Mouse (Mus musculus) lung, adult 18-20 months (tissue): Measurements from ENCODE around the gene Rftn1.
A peak's percentile ranks its signal among the peaks of the same experiment; 100 is the strongest.

Experiments
- DNase-seq, 2 experiments: peaks; one replicate each; pipeline ENCODE4 v3.0.0; 2022; ENCODE audit warnings: mixed read lengths in 2 of 2

The Rftn1 gene

DNA sequence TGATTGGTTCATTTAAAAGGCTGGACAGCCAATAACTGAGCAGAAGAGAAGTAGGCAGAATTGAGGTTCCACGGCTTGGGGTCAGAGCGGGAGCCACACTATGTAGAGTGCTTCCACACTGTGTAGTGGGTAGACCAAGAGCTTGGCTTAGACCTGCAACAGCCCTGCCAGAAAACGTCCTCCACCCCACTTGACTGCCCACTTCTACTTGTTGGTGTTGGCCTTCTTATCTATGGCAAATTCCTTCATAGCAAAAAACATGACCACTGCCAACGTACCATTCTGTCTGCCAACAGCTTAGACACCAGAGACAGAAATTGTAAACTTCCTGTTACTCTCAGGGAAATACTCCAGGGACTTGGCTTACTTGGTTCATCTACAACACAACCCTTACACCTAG, 127.8 kb downstream of the Rftn1 start:
- peak; percentile 66 to 69 for DNase-seq

- DNase-seq: no peak
Observed at GRCm38 (mm10) chr17:50061446-50061845, 129.0 kb downstream of the Rftn1 start.

GRCm38 (mm10) chr17:50060220-50060619, 130.3 kb downstream of the Rftn1 start:
- no peak for DNase-seq

DNA sequence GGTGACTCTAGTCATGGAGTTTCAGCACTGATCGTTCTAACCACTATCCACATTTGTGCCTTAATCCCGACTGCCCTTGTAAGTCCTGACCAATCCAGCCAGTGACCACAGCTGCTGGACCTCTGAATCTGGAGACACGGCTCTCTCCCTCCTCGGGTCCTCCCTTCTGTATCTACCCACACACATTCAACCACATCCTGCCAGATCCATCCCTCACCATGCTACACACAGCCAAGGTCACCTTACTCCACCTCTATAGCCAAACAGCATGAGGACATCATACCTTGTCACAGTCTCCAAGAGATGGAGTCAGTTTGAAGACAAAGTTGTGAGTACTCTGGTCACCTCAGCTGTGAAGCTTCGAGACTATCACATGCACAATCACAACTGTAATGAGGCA, 131.1 kb downstream of the Rftn1 start:
- no peak for DNase-seq

DNA sequence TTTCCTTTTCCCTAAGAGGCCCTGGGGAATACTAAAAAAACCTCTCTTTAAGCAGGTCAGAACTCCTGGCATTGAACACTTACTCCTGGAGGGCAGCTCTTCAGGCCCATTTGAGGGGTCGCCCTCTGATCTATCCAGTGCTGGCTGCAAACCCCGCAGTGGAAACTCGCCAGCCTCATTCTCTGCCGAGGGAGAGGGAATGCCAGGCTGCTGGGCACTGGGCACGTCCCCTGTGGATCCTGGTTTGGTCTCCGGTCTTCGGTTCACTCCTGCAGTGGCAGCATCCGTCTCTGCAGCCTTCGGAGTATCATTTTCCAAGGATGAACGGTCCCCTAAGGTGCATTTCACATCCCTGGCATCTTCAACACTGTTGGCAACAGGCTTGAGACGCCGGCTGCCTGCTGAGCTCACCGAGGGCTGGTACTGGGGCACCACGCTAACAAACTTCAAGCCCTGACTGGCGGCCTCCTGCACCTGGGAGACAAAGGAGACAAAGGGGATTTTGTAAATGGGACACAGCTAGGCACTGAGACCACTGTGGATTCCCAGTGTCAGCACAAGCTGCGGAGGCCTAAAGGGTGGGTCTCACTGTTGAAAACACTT, 135.2 kb downstream of the Rftn1 start:
- no peak for DNase-seq

DNA sequence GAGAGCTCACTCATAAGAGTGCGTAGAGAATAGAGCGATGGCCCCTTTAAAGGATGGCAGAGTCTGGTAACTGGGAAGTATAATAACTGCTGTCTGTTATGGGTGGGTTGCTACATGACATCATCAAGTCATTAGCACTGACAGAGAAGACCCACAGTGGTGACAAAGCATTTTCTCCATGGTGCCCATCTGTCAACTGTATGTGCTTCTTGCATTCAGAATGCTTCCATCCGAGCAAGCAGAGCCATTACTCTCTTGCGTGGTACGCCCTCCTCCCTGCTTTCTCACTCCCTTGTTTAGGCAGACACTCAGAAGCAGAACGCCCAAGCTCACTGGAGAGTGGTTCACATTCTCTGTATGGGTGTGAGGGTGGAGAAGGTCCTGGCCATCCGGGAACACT, 135.9 kb downstream of the Rftn1 start:
- no peak for DNase-seq

- DNase-seq: no peak
Observed at GRCm38 (mm10) chr17:50053961-50054360, 136.5 kb downstream of the Rftn1 start.

DNA sequence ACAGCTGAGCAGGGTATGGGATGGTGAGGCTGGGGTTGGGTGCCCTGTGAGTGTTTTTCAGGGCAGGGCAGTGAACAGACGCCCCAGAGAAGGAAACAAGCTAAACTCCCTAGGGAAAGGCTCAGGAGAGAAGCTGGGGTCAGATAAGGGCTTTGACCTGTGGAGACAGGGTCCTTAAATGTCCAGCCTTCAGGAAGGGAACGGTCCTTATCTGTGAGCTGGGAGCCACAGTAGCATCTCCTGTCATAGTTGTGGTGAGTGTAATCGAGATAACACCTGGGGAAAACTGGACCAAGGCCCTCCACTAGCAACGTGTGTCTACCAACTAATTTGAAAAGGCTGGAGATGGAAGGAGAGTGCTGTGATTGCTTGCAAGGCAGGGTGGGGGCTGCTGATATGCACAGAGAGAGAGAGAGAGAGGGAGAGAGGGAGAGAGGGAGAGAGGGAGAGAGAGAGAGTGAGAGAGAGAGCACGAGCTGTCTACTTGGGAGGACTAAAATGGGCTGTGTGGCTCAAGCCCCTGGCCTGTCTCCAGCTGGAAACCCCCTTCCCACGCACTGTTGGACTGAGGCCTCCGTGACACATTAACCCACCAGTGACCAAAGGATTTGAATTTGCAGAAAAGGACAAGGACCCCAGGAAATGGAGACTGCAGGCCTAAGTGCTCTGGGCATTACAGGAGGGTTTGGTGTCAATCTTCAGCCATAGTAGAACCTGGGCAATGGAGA, 137.6 kb downstream of the Rftn1 start:
- DNase-seq: no peak

GRCm38 (mm10) chr17:50050456-50050855, 140.0 kb downstream of the Rftn1 start:
- DNase-seq: no peak

DNA sequence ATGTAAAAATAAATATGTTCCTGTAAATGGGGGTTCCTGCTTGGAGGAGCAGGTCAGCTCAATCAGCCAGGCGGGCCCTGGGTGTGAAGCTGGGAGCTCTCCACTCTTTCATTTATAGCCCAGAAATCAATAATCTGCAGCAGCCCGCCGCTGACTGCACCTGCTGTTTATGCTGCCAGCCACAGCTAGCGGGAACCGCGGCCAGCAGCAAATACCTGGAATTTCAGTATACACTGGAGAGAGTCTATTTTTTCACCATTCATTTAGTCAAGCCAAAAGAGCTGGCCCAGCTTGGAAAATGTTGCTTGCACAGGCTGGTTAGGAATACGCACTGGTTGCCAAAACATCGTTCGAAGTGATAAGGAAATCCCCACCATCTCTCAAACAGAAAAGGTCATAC, 142.3 kb downstream of the Rftn1 start:
- DNase-seq: no peak

- DNase-seq: no peak
Observed at GRCm38 (mm10) chr17:50047182-50047581, 143.3 kb downstream of the Rftn1 start.

- no peak for DNase-seq
Observed at GRCm38 (mm10) chr17:50040727-50041410, 149.6 kb downstream of the Rftn1 start.

GRCm38 (mm10) chr17:50037882-50038665, 152.4 kb downstream of the Rftn1 start:
- no peak for DNase-seq

DNA sequence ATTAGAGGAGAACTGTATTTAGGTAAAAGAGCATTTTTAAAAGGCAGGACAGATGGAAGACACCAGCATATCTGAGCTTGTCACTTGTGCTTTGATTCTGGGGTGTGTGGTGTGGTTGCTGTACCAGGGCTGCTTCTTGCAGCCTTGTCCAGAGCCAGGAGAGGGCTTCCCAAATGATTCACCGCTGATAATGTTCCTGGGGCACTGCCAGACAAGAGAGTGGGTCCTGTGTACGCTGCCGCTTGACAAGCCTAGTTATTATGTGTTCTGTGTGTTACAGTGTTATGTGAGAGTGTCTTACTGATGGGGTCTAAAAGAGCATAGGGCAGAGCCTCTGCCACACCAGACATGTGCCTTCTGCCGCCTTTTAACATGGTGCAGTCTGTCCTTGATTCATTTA, 153.1 kb downstream of the Rftn1 start:
- no peak for DNase-seq

- DNase-seq: no peak
Observed at GRCm38 (mm10) chr17:50036751-50037385, 153.6 kb downstream of the Rftn1 start.

- DNase-seq: peak in 1 of 2 experiments; percentile 17
Observed at GRCm38 (mm10) chr17:50033698-50034097, 156.8 kb downstream of the Rftn1 start.

GRCm38 (mm10) chr17:50031548-50032491, 158.7 kb downstream of the Rftn1 start:
- no peak for DNase-seq

GRCm38 (mm10) chr17:50025651-50026050, 164.8 kb downstream of the Rftn1 start:
- DNase-seq: no peak

GRCm38 (mm10) chr17:50025173-50025626, 165.3 kb downstream of the Rftn1 start:
- peak; percentile 76 for DNase-seq

- DNase-seq: no peak
Observed at GRCm38 (mm10) chr17:50021400-50021799, 169.1 kb downstream of the Rftn1 start.

DNA sequence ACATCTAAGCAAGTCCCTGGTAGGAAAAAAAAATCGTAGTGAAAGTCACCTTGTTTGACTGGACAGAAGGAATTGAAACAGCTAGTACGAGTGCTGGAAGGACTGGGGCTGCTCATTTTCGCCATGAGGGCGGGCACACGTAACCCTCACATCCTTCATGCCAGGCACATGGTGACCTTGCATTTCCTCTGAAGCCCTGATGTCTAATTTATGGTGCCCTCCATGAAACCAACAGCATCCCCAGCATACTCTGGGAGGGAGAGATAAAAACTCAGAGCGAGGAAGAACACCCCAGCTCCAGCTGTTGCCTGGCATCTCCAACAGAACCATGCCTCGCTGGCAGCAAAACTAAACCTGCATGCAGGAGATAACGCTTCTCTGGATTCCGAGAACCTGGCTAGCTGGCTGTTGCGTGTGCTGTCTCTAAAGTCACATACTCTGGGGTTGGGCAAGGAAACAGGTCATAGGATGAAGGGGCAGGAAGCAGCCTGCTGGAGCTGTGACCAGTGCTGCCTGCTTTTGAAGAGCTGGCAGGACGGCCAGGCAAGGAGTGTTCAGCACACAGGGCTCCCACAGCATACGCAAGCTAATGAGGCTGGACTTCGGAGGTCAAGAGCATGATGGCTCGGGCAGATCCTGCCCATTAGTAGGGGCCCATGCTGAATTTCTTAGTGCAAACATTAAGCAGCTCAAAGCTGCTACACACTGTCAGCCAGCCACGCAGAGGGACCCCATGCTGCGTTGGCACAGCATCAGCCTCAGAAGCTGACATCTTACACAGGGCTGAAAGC, 170.1 kb downstream of the Rftn1 start:
- no peak for DNase-seq
